In genomic region chr13:101738769-101739168, GRCm38 (mm10) we compare ENCODE assay signal across 12 mouse cellular contexts. TPM values are rescaled to one million over a fixed set of nuclear protein-coding genes. Genes with fewer than 3 reads are reported as not detected.
DNase-seq lines count a peak whose midpoint lies in the region; ATAC-seq and TF ChIP-seq lines count a peak whose summit lies in the region.
"Had no signal": no experiment of that assay in that cellular context is flagged by ENCODE, and none has a peak within 500 bp of the region (broad histone marks: within the 10 kb centered on the region; RNA-seq: fewer than 3 reads in every experiment).

No protein-coding gene starts in this region.

- ATAC-seq in hindbrain, postnatal 0 days = no peak
- ATAC-seq in lung, postnatal 0 days = no peak
- ATAC-seq: forebrain, postnatal 0 days had no signal

- H3K27ac ChIP-seq in cerebellum, adult 2 months (ENCODE audit: insufficient read depth, low read length) = no peak overlapping the region
- no peak overlapping the region for H3K27ac ChIP-seq in hindbrain, postnatal 0 days
- no peak overlapping the region for H3K27ac ChIP-seq in hindbrain, embryonic 10.5 days
- H3K27ac ChIP-seq in lung, postnatal 0 days (ENCODE audit: low read length) = no peak overlapping the region
- H3K27ac ChIP-seq: hindbrain, embryonic 13.5 days had no signal

- TF ChIP-seq CTCF in cerebellum, adult 2 months (IDR thresholded peaks at IDR 0.05; ENCODE audit: borderline replicate concordance, insufficient read depth, low read depth, low read length) = no peak
- no peak for TF ChIP-seq CTCF in hindbrain, postnatal 0 days (IDR thresholded peaks at IDR 0.05; ENCODE audit: low read depth)
- no peak for TF ChIP-seq CTCF in lung, postnatal 0 days (IDR thresholded peaks at IDR 0.05)

- no peak overlapping the region for H3K9ac ChIP-seq in hindbrain, postnatal 0 days (replicated peaks; ENCODE audit: low read length)
- H3K9ac ChIP-seq in lung, postnatal 0 days (replicated peaks; ENCODE audit: low read depth) = no peak overlapping the region
- H3K9ac ChIP-seq: forebrain, postnatal 0 days; hindbrain, embryonic 13.5 days; lung, embryonic 14.5 days had no signal

- no peak overlapping the region for H3ac ChIP-seq in myocyte (ENCODE audit: control insufficient read depth, insufficient read length)

- no peaks in the 10 kb centered on the region for H3K9me3 ChIP-seq in hindbrain, postnatal 0 days (ENCODE audit: low read length)
- H3K9me3 ChIP-seq in hindbrain, embryonic 10.5 days = no peaks in the 10 kb centered on the region
- H3K9me3 ChIP-seq in lung, postnatal 0 days (ENCODE audit: low read length) = no peaks in the 10 kb centered on the region
- H3K9me3 ChIP-seq: hindbrain, embryonic 13.5 days had no signal

- H3K27me3 ChIP-seq in cerebellum, adult 2 months (ENCODE audit: control insufficient read depth, insufficient read depth, low read length) = no peaks in the 10 kb centered on the region
- no peaks in the 10 kb centered on the region for H3K27me3 ChIP-seq in hindbrain, postnatal 0 days (ENCODE audit: insufficient read depth, low read length)
- no peaks in the 10 kb centered on the region for H3K27me3 ChIP-seq in hindbrain, embryonic 10.5 days (ENCODE audit: insufficient read depth, poor library complexity, severe bottlenecking)
- no peaks in the 10 kb centered on the region for H3K27me3 ChIP-seq in lung, postnatal 0 days (replicated peaks; ENCODE audit: insufficient read depth, low read length)
- H3K27me3 ChIP-seq in myocyte (ENCODE audit: control insufficient read depth, insufficient read depth, insufficient read length) = no peaks in the 10 kb centered on the region
- H3K27me3 ChIP-seq: hindbrain, embryonic 13.5 days had no signal

- TF ChIP-seq POLR2A in cerebellum, adult 2 months (IDR thresholded peaks at IDR 0.05; ENCODE audit: borderline replicate concordance, insufficient read depth, low read length) = no peak
- TF ChIP-seq POLR2A in myocyte (IDR thresholded peaks at IDR 0.05; ENCODE audit: insufficient read length, low read depth) = no peak

- peaks cover 88% of the 10 kb centered on the region for H3K79me2 ChIP-seq in myocyte (ENCODE audit: control insufficient read depth, insufficient read depth)

- H3K4me1 ChIP-seq in cerebellum, adult 2 months (ENCODE audit: control insufficient read depth, insufficient read depth, low read length) = no peaks in the 10 kb centered on the region
- no peaks in the 10 kb centered on the region for H3K4me1 ChIP-seq in hindbrain, postnatal 0 days (ENCODE audit: insufficient read depth, low read length)
- H3K4me1 ChIP-seq in hindbrain, embryonic 10.5 days (replicated peaks) = peaks cover 8% of the 10 kb centered on the region
- H3K4me1 ChIP-seq in lung, postnatal 0 days (ENCODE audit: insufficient read depth, low read depth, low read length) = peaks cover 28% of the 10 kb centered on the region

- 14% methylated on average over 6 of the region's 6 CpGs for WGBS in cerebellum, adult 2 months
- 43% methylated on average over 6 of the region's 6 CpGs for WGBS in hindbrain, postnatal 0 days
- 82% methylated on average over 6 of the region's 6 CpGs for WGBS in hindbrain, embryonic 10.5 days
- WGBS in lung, postnatal 0 days = 57% methylated on average over 6 of the region's 6 CpGs

- no peaks in the 10 kb centered on the region for H3K36me3 ChIP-seq in hindbrain, postnatal 0 days (ENCODE audit: insufficient read depth, low read length)
- H3K36me3 ChIP-seq in hindbrain, embryonic 10.5 days = no peaks in the 10 kb centered on the region
- H3K36me3 ChIP-seq in lung, postnatal 0 days (ENCODE audit: insufficient read depth, low read length) = no peaks in the 10 kb centered on the region
- no peaks in the 10 kb centered on the region for H3K36me3 ChIP-seq in myocyte (ENCODE audit: control insufficient read depth, insufficient read depth)
- H3K36me3 ChIP-seq: hindbrain, embryonic 13.5 days had no signal

- peak; percentile 26 to 42 for DNase-seq in cerebellum, adult 2 months
- DNase-seq in cerebellum, adult 18-20 months = no peak
- DNase-seq in hindbrain, postnatal 0 days (ENCODE audit: low spot score) = peak; percentile 31
- DNase-seq in hindbrain, embryonic 10.5 days (ENCODE audit: low spot score) = no peak
- peak; percentile 57 for DNase-seq in lung, postnatal 14 days
- DNase-seq in lung, postnatal 0 days (ENCODE audit: low spot score) = no peak
- no peak for DNase-seq in spleen, postnatal 10 days (ENCODE audit: low spot score in 2 of 2)
- DNase-seq: embryo, embryonic 11 days; forebrain, postnatal 0 days; lung, embryonic 14.5 days had no signal

- no peak overlapping the region for H3K4me2 ChIP-seq in hindbrain, postnatal 0 days (ENCODE audit: low read depth, low read length)
- H3K4me2 ChIP-seq in lung, postnatal 0 days (replicated peaks; ENCODE audit: low read depth, low read length) = no peak overlapping the region
- no peak overlapping the region for H3K4me2 ChIP-seq in myocyte (ENCODE audit: low read depth)
- H3K4me2 ChIP-seq: hindbrain, embryonic 13.5 days; lung, embryonic 14.5 days had no signal

- no peak for TF ChIP-seq EP300 in lung, postnatal 0 days (IDR thresholded peaks at IDR 0.05)

- no peak overlapping the region for H3K4me3 ChIP-seq in cerebellum, adult 2 months (replicated peaks; ENCODE audit: insufficient read depth, low read depth, low read length)
- no peak overlapping the region for H3K4me3 ChIP-seq in hindbrain, postnatal 0 days (ENCODE audit: low read length)
- no peak overlapping the region for H3K4me3 ChIP-seq in hindbrain, embryonic 10.5 days
- no peak overlapping the region for H3K4me3 ChIP-seq in lung, postnatal 0 days (ENCODE audit: low read depth, low read length)
- H3K4me3 ChIP-seq in myocyte = no peak overlapping the region
- H3K4me3 ChIP-seq: hindbrain, embryonic 13.5 days had no signal

TF ChIP-seq in myocyte, 11 proteins besides CTCF, POLR2A, EP300 and RAD21:
- TF ChIP-seq USF1 (IDR thresholded peaks at IDR 0.05; ENCODE audit: low read depth) (no peak), REST (IDR thresholded peaks at IDR 0.05; ENCODE audit: insufficient read depth, insufficient read length) (no peak), E2F4 (IDR thresholded peaks at IDR 0.05; ENCODE audit: insufficient read depth) (no peak), MYOD1 (IDR thresholded peaks at IDR 0.05; ENCODE audit: control insufficient read depth in 1 of 3, insufficient read length in 2 of 3, low read depth in 2 of 3) (peak in 1 of 3 experiments; percentile 34), POLR2AphosphoS2 (IDR thresholded peaks at IDR 0.05; ENCODE audit: insufficient read length, low read depth) (no peak), MAX (IDR thresholded peaks at IDR 0.05; ENCODE audit: low read depth) (no peak), CEBPB (IDR thresholded peaks at IDR 0.05; ENCODE audit: insufficient read depth, poor library complexity, severe bottlenecking) (peak; percentile 77; the same call in 1 of the 2 replicates), TCF3 (IDR thresholded peaks at IDR 0.05; ENCODE audit: insufficient read length, low read depth) (no peak), MYOG (IDR thresholded peaks at IDR 0.05; ENCODE audit: control insufficient read depth in 1 of 3, insufficient read depth in 1 of 3, insufficient read length in 2 of 3, low read depth in 2 of 3) (peak in 1 of 3 experiments; percentile 15), TCF12 (IDR thresholded peaks at IDR 0.05; ENCODE audit: insufficient read depth, poor library complexity, severe bottlenecking) (no peak), SRF (IDR thresholded peaks at IDR 0.05; ENCODE audit: control insufficient read depth, insufficient read length, low read depth) (no peak)

RNA-seq across cellular contexts. Expression of gene Pik3r1, which starts 29.2 kb away (rescaled TPM):
- polyA plus RNA-seq in cerebellum, adult 2 months (2012; rRNA removed) = 44.9 and 51.6 TPM in 2 replicates
- 95.6 and 111 TPM in 2 replicates for total RNA-seq in hindbrain, postnatal 0 days (2014; rRNA removed)
- polyA plus RNA-seq in hindbrain, postnatal 0 days (2015; fragmentation: Nextera tagmentation; extraction: Ambion mirVana) = 56.2 and 58.1 TPM in 2 replicates
- 12.6 and 16.1 TPM in 2 replicates for polyA plus RNA-seq in hindbrain, embryonic 10.5 days (2016; fragmentation: Nextera tagmentation; extraction: Ambion mirVana)
- 26.3 and 28.1 TPM in 2 replicates for polyA plus RNA-seq in lung, postnatal 0 days (2015; fragmentation: Nextera tagmentation; extraction: Ambion mirVana)
- polyA plus RNA-seq in myocyte (2012; fragmentation: generic; extraction: Trizol) = 6.8 TPM

Comparison
In these comparisons a context has a peak if more than half of its experiments do, and no peak if none do; other contexts are left out.
1. DNase-seq: peak in cerebellum, adult 2 months (2 of 2), hindbrain, postnatal 0 days (single experiment) and lung, postnatal 14 days (single experiment); none in cerebellum, adult 18-20 months (0 of 2), hindbrain, embryonic 10.5 days (single experiment), lung, postnatal 0 days (single experiment) and spleen, postnatal 10 days (0 of 2).